Mouse (Mus musculus) stomach, postnatal 0 days (tissue): Measurements from ENCODE around the gene Ptgis.

Experiments
- CTCF ChIP-seq: IDR thresholded peaks from 2 replicates; pipeline ENCODE4 v1.5.1; 2016; ENCODE audit warnings: antibody characterized with exemption, low read depth, mild to moderate bottlenecking, moderate library complexity
- EP300 ChIP-seq: optimal IDR thresholded peaks from 2 replicates; pipeline ENCODE3; 2016; ENCODE audit warnings: antibody characterized with exemption

- TF ChIP-seq CTCF: no peak
- no peak for TF ChIP-seq EP300
Measured at GRCm38 (mm10) chr2:167208984-167209383, 31.4 kb downstream of the Ptgis start.
